Mouse (Mus musculus) erythroblast, embryonic 14.5 days (primary cell): Measurements from ENCODE around the gene Ybx3. TPM values are rescaled to one million over a fixed set of nuclear protein-coding genes. Genes with fewer than 3 reads are reported as not detected.

Experiments used
- H3K27me3 ChIP-seq: 2 replicates; pipeline ENCODE4 v1.6.1; 2012; ENCODE audit warnings: inconsistent platforms; ENCODE audit not compliant: control insufficient read depth
- H3K36me3 ChIP-seq: 2 replicates; pipeline ENCODE4 v1.6.1; 2012; ENCODE audit warnings: mild to moderate bottlenecking, inconsistent platforms; ENCODE audit not compliant: control insufficient read depth
- H3K4me1 ChIP-seq: 2 replicates; pipeline ENCODE4 v1.6.1; 2012; ENCODE audit warnings: inconsistent platforms; ENCODE audit not compliant: control insufficient read depth
- H3K4me3 ChIP-seq: replicated peaks from 2 replicates; pipeline ENCODE3; 2012; ENCODE audit warnings: moderate library complexity, mild to moderate bottlenecking, inconsistent platforms
- H3K9me3 ChIP-seq: 2 replicates; pipeline ENCODE4 v1.6.1; 2012; ENCODE audit warnings: low read length, inconsistent platforms, mixed read lengths; ENCODE audit not compliant: control insufficient read depth
- GATA1 ChIP-seq: IDR thresholded peaks from 2 replicates; pipeline ENCODE4 v1.6.1; 2012; ENCODE audit warnings: low read length, inconsistent platforms, mixed read lengths
- TAL1 ChIP-seq: IDR thresholded peaks from 3 replicates; pipeline ENCODE4 v1.6.1; 2012; ENCODE audit warnings: low read length, inconsistent platforms, mixed read lengths
- polyA plus RNA-seq: library from polyadenylated mRNA; stranded (reverse); fragments of >175 nt; gene quantifications from 2 replicates; pipeline ENCODE4 v1.2.3, GENCODE M21; 2012

Ybx3 gene
- polyA plus RNA-seq, 1 experiment = 393 TPM

GRCm38 (mm10) chr6:131374594-131375340 lies 13.5 kb downstream of the Ybx3 start:
- Histone ChIP-seq H3K4me3 (no peak overlapping the region), H3K4me1 (peaks cover 7% of the 10 kb centered on the region), H3K27me3 (no peaks in the 10 kb centered on the region), H3K36me3 (peaks cover 100% of the 10 kb centered on the region), H3K9me3 (no peaks in the 10 kb centered on the region)
- TF ChIP-seq TAL1 (no peak), GATA1 (no peak)

- Histone ChIP-seq H3K4me3 (no peak overlapping the region), H3K36me3 (peaks cover 100% of the 10 kb centered on the region), H3K27me3 (no peaks in the 10 kb centered on the region), H3K4me1 (peaks cover 6% of the 10 kb centered on the region), H3K9me3 (no peaks in the 10 kb centered on the region)
- TF ChIP-seq TAL1 = no peak
- no peak for TF ChIP-seq GATA1
Measured at GRCm38 (mm10) chr6:131373160-131373559, 15.1 kb downstream of the Ybx3 start.

DNA sequence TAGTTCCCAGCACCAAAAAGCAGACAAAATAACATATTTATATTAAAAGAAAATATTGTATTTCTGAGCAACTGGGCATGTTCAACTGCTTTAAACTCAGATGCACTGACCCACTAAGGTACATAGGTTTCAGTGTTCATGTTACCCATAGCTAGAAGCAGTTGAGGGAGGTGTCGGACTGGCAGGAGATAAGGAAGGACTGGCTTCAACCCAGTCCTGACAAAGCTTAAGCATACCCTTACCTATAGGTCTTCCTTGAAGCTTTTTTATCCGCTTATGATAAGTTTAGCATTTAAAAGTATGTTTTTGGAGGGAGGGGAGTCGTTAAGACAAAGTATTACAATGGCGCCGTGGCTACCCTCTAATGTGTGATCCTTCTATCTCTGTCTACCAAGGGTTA lies 17.5 kb downstream of the Ybx3 start:
- H3K4me1 ChIP-seq = peaks cover 18% of the 10 kb centered on the region
- H3K36me3 ChIP-seq = peaks cover 100% of the 10 kb centered on the region
- H3K27me3 ChIP-seq = no peaks in the 10 kb centered on the region
- no peak for TF ChIP-seq GATA1
- TF ChIP-seq TAL1 = no peak
- H3K4me3 ChIP-seq = no peak overlapping the region
- no peaks in the 10 kb centered on the region for H3K9me3 ChIP-seq

GRCm38 (mm10) chr6:131369866-131370616 lies 18.2 kb downstream of the Ybx3 start:
- Histone ChIP-seq H3K9me3 (no peaks in the 10 kb centered on the region), H3K4me3 (no peak overlapping the region), H3K4me1 (peaks cover 25% of the 10 kb centered on the region), H3K36me3 (peaks cover 100% of the 10 kb centered on the region), H3K27me3 (no peaks in the 10 kb centered on the region)
- TF ChIP-seq TAL1 (no peak), GATA1 (no peak)

- peaks cover 97% of the 10 kb centered on the region for H3K36me3 ChIP-seq
- no peaks in the 10 kb centered on the region for H3K9me3 ChIP-seq
- no peak overlapping the region for H3K4me3 ChIP-seq
- TF ChIP-seq TAL1 (no peak), GATA1 (no peak)
- no peaks in the 10 kb centered on the region for H3K27me3 ChIP-seq
- H3K4me1 ChIP-seq = peaks cover 50% of the 10 kb centered on the region
Measured at GRCm38 (mm10) chr6:131367101-131367500, 21.2 kb downstream of the Ybx3 start.

- peaks cover 71% of the 10 kb centered on the region for H3K4me1 ChIP-seq
- peaks cover 4% of the 10 kb centered on the region for H3K9me3 ChIP-seq
- H3K36me3 ChIP-seq = peaks cover 93% of the 10 kb centered on the region
- no peaks in the 10 kb centered on the region for H3K27me3 ChIP-seq
- TF ChIP-seq TAL1 = peak; percentile 48; the same call in 2 of the 3 replicates
- peak; percentile 60 for TF ChIP-seq GATA1
- peak overlapping the region; percentile 17 for H3K4me3 ChIP-seq
Measured at GRCm38 (mm10) chr6:131364353-131364752, 23.9 kb downstream of the Ybx3 start.

- peaks cover 4% of the 10 kb centered on the region for H3K9me3 ChIP-seq
- H3K4me1 ChIP-seq = peaks cover 77% of the 10 kb centered on the region
- peaks cover 81% of the 10 kb centered on the region for H3K36me3 ChIP-seq
- no peak overlapping the region for H3K4me3 ChIP-seq
- no peaks in the 10 kb centered on the region for H3K27me3 ChIP-seq
- TF ChIP-seq TAL1 = peak; percentile 50
- TF ChIP-seq GATA1 = no peak
Measured at GRCm38 (mm10) chr6:131362987-131363765, 25.1 kb downstream of the Ybx3 start.

DNA sequence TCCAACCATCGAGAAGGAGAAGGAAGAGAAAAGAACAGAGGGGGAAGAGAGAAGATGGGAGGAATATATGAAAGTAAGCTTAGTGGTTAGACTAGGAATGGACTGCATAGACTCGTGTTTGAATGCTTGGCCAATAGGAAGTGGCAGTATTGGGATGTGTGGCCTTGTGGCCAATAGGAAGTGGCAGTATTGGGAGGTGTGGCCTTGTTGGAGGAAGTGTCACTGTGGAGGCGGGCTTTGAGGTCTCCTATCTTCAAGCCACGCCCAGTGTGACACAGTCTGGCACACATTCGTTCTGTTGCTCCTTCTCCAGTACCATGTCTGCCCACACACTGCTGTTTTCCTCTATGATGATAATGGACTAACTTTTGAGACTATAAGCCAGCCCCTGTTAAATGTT lies 27.6 kb downstream of the Ybx3 start:
- no peak for TF ChIP-seq TAL1
- no peak for TF ChIP-seq GATA1
- peaks cover 4% of the 10 kb centered on the region for H3K9me3 ChIP-seq
- H3K4me3 ChIP-seq = no peak overlapping the region
- peaks cover 56% of the 10 kb centered on the region for H3K36me3 ChIP-seq
- peaks cover 14% of the 10 kb centered on the region for H3K27me3 ChIP-seq
- peaks cover 61% of the 10 kb centered on the region for H3K4me1 ChIP-seq

GRCm38 (mm10) chr6:131359543-131359942 lies 28.7 kb downstream of the Ybx3 start:
- peaks cover 49% of the 10 kb centered on the region for H3K4me1 ChIP-seq
- H3K4me3 ChIP-seq = no peak overlapping the region
- peaks cover 4% of the 10 kb centered on the region for H3K9me3 ChIP-seq
- TF ChIP-seq GATA1 (no peak), TAL1 (no peak)
- H3K36me3 ChIP-seq = peaks cover 45% of the 10 kb centered on the region
- peaks cover 26% of the 10 kb centered on the region for H3K27me3 ChIP-seq
